Mouse (Mus musculus): Measurements from ENCODE around the gene Prpf40b.
"Not testable (repeated sequence)": the region's sequence is repeated elsewhere in the genome, so short reads cannot be mapped to it uniquely, and the experiment has no call there.

Prpf40b gene

GRCm38 (mm10) chr15:99294813-99295374 lies at the start of gene Prpf40b:
Prpf40b (plus strand) TSS chr15:99295087.
- peak; percentile 77 for DNase-seq (ENCODE audit: low spot score)

DNA sequence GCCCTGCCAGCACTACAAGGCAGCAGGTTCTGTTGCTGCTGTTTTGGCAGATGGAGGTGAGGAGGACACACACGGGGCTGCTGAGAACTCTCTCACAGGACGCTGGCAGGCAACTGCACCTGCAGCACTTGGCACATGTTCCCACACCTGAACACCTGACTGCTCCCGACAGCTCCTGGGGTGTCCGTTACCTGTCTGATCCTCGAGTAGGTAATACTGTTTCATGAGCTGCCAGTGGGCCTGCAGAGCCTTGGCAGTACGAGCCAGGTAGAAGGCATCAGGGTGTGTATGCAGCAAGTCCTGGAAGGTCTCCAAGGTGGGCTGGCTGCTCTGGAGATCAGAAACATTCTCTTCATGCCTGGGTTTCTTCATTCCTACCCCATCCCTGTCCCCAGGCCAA lies 48.2 kb upstream of the Prpf40b start:
- not testable (repeated sequence) for DNase-seq (ENCODE audit: low spot score)

DNA sequence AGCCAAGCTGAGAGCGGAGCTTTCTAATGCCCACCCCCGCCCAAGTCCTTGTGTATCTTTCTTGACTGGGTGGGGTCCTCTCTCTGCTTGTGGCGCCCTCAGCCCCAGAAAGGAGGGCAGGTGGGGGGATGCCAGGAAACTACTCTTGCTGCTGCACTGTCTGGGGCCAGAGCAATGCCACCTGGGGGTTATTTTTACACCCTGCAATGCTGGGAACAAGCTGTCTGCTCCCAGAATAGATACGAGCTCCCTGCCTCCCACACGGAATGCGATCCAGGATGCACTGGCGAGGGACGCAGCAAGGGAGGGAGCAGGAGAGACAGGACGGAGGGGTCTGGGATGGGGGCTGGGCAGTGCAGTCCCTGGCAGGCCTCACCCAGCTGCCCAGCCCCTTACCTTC lies 45.9 kb upstream of the Prpf40b start:
- DNase-seq (ENCODE audit: low spot score) = no peak

DNA sequence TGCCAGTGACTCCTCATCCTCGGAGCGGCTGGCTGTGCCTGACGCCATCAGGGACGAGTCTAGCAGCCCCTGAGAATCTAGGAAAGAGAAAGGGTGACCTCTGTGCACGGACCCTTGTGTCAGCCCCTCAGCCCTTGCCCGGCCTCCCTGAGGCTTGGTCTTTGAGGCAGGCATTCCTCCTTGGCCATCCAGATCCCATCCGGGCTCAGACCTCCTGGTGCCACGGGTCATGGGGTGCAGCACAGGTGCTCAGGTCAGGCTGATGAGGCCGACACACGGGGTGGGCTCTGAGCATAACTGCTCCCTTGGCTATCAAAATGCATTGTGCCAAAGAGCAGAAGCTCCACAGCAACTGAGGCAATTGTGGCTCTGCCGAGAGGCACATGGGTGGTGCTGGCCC lies 44.9 kb upstream of the Prpf40b start:
- DNase-seq (ENCODE audit: low spot score) = no peak

DNA sequence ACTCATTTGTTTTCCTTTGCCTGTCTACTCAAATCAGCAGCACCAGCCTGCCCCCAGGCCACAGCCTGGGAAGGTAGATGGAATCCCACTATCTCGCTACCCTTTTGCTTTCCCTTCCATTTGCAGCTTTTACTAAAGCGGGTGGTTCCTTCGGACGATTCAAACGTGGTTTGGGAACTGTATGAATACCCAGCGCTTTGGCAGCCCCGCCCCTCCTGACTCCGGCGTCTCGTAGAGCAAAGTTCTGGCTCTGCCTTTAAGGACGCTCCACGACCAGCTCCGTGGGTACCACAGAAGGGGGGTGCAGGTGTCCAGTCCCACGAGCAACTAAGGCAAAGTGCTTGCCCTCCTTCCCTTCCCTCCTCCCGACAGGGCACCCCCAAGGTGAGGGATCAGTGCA lies 43.8 kb upstream of the Prpf40b start:
- DNase-seq (ENCODE audit: low spot score) = not testable (repeated sequence)

- peak; percentile 98 for DNase-seq (ENCODE audit: low spot score)
These were observed 43.1 kb upstream of the Prpf40b start, which contains the start of gene Mcrs1 for GRCm38 (mm10) chr15:99251626-99252380. Mcrs1 (minus strand) TSS chr15:99251961.

DNA sequence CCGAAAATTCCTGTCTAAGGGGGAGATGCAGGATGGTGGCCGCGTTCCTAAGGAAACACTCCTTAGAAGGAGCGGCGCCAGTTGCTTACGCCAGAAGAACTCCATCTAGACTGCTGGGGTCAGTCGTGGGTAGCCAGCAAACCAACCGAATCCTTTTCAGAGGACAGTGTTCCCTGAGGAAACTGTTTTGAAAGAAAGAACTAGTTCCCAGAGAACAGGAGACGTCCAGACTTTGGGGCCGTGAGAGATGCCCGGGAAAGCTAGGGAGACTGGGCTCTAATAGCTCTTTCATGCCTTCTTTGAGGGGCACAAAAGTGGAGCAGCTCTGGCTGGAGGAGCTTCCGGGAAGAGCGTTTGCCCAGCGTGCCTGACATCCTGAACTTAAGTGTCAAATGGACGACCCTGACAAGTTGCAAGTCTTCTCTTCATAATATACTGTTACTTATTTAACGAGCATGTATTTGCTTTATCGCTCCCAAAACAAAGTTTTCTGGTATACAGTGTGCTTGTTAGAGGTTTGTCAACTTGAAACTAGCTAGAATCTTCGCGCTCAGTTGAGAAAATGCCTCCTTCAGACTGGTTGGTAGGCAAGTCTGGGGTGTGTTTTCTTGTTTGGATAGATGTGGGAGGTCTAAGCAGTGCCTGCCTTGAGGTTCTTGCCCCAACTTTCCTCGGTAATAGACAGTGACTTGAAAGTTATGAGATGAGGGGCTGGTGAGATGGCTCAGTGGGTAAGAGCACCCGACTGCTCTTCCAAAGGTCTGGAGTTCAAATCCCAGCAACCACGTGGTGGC lies 42.3 kb upstream of the Prpf40b start:
- no peak for DNase-seq (ENCODE audit: low spot score)

DNA sequence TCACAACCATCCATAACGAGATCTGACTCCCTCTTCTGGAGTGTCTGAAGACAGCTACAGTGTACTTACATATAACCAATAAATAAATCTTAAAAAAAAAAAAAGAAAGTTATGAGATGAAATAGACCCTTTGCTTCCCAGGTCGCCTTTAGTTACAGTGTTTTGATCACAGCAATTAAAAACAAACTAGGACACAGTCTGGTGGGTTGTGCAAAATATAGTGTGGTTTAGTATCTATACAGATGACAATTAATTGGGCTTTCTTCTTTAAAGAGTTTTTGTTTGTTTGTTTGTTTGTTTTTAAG lies 41.8 kb upstream of the Prpf40b start:
- not testable (repeated sequence) for DNase-seq (ENCODE audit: low spot score)

DNA sequence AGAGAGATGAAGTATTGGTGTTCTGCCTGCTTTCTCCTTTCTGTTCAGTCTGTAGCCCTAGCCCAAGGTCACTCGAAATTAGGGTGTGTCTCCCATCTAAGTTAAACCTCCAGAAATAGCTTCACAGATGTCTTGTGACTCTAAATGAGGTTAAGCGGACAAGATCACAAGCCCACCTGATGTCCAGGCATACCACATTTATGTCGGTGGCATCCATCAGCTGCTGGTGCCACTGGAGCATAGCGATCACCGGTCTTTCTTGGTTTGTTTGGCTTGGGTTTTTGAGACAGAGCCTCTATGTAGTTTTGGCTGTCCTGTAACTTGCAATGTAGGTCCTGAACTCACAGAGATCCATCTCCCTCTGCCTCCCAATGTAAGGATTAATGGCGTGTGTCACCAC lies 41.1 kb upstream of the Prpf40b start:
- DNase-seq (ENCODE audit: low spot score) = no peak

DNA sequence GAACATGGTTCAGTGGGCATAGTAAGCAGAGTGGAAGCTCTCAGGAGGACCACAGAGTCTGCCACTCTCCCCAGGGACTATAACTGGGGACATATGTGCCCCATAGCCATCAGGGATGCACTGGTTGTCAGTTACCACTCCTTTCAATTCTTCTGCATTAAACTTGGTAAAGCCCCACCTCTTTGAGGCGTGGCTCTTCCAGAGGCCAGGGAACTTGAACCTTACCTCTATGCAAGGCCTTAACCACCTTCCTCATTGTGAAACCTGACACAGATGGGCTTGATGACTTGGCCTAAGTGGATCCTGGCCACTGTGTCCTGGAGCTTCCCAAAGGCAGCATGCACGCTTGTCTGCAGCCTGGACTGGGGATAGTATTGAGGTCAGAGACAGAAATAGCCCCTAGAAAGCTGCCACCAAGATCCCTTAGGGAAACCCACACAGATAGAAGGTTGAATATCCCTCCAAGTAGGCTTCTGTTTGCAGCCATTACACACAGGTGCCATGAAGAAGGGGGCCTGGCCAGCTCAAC lies 40.3 kb upstream of the Prpf40b start:
- no peak for DNase-seq (ENCODE audit: low spot score)

GRCm38 (mm10) chr15:99255241-99255749 lies 39.6 kb upstream of the Prpf40b start:
- DNase-seq (ENCODE audit: low spot score) = no peak

DNA sequence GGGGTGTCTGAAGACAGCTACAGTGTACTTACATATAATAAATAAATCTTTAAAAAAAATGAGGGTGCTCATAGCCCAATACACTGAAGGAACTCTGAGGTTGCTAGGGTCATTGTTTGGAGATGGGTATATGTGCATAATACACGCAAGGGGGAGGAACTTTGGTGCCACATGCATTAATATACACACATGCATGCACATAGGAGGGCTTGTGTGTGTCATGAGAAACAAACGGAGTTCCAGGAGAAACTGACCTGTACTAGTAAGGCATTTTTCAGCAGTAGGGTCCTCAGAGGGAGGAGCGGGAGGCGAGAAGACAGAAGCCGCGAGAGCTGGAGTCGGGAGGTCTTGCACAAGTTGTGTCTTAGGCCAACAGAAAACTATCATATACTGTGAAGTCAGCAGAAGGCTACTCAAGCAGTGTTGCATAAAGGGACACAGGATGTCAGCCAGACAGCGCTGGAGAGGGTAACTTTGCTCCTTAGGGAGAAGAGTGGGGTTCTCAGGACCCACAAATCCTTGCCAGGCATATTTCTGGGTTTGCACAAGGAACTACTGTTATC lies 35.6 kb upstream of the Prpf40b start:
- DNase-seq (ENCODE audit: low spot score) = no peak

DNA sequence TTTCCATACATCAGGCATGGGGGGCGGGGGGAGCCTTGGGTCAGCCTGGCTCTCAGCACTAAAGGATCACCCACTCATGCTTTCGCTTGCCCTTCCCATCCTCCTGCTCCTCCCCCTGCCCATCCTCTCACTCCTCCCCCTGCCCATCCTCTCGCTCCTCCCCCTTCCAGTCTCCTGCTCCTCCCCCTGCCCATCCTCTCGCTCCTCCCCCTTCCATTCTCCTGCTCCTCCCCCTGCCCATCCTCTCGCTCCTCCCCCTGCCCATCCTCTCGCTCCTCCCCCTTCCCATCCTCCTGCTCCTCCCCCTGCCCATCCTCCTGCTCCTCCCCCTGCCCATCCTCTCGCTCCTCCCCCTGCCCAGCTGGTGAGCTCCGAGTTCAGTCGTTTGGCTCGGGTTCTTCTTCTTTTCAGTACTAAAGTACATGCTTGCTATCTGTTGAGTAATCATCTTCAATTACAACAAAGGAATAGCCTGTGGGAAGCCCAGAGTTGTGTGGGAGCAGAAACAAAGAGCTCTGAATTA lies 35.1 kb upstream of the Prpf40b start:
- DNase-seq (ENCODE audit: low spot score) = no peak

GRCm38 (mm10) chr15:99262702-99263101 lies 32.2 kb upstream of the Prpf40b start:
- DNase-seq (ENCODE audit: low spot score) = no peak

- no peak for DNase-seq (ENCODE audit: low spot score)
These were observed 30.5 kb upstream of the Prpf40b start for GRCm38 (mm10) chr15:99264363-99264762.

- peak; percentile 71 for DNase-seq (ENCODE audit: low spot score)
These were observed 29.2 kb upstream of the Prpf40b start for GRCm38 (mm10) chr15:99265679-99266078.

- no peak for DNase-seq (ENCODE audit: low spot score)
These were observed 18.8 kb upstream of the Prpf40b start for GRCm38 (mm10) chr15:99276095-99276494.

DNA sequence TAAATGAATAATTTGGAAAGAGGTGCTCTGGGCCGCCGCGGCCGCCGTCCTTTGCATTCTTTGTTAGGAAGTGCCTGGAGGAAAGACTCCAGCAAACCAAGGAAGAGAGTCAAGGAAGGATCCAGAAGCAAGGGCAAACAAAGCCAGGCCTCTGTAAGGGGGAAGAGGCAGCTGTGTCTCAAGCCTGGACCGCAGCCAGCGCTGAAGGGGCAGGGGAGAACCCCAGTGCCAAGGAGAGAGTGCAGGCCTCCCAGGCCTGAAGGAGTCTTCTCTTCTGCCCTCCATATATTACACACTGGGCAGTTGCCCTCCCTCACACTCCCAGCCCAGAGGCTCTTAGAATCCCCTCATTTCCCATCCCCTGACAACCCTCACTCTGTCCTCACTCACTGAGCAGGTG lies 16.6 kb upstream of the Prpf40b start:
- DNase-seq (ENCODE audit: low spot score) = no peak

DNA sequence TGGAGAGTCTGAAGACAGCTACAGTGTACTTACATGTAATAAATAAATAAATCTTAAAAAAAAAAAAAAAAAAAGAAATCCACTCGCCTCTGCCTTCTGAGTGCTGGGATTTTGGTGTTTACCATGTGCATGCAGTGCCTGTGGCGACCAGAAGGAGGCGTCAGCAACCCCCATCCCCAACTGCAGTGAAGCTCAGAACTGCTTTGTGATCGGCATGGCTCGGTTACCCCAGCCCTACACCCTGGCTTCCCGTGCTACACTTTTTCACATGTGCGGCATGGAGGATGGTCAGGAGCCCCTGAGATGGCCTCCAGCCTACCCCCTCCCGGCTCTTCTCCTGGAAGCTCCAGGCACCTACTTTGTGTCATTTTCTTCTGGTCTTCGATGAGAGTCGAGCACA lies 11.4 kb upstream of the Prpf40b start:
- DNase-seq (ENCODE audit: low spot score) = no peak

GRCm38 (mm10) chr15:99284527-99285188 lies 10.2 kb upstream of the Prpf40b start:
- DNase-seq (ENCODE audit: low spot score) = no peak

DNA sequence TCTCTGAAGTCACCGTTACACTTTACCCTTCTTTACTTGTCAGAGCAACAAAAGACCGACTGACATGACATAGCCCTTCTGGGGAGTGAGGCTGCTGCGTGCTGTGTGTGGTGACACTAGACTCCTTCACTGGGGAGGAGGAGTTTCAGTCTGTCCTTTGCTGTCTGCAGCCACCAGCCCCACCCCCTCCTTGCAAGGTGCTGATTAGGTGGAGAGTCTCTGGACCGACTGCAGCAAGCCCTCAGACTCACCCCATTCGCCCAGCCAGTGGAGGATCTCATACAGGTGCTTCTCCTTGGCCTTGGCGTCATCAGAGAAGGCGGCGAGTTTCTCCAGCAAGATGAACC lies 9.7 kb upstream of the Prpf40b start:
- DNase-seq (ENCODE audit: low spot score) = no peak

DNA sequence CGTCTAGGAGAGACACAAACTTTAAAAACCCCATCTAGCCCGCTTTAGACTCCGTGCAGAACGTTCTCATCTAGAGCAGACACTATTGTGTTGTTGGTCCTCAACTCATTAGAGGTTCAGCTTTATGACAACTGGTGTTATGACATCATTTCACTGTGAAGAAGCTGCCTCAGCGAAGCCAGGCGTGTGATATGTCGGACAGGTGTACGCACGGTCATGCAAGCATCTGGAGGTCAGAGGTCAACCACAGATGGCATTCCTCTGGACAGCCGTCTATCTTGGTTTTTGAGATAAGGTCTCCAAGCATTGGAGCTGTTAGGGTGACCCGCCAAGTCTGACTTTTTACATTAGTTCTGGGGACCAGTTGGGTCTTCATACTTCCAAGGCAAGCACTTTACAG lies 4.3 kb upstream of the Prpf40b start:
- no peak for DNase-seq (ENCODE audit: low spot score)
